Mouse (Mus musculus) erythroblast, embryonic 14.5 days (primary cell): ENCODE results near the gene Ambra1. TPM values are rescaled to one million over a fixed set of nuclear protein-coding genes. Genes with fewer than 3 reads are reported as not detected.

Source experiments
- H3K27me3 ChIP-seq: 2 replicates; pipeline ENCODE4 v1.6.1; 2012; ENCODE audit warnings: inconsistent platforms; ENCODE audit not compliant: control insufficient read depth
- H3K36me3 ChIP-seq: 2 replicates; pipeline ENCODE4 v1.6.1; 2012; ENCODE audit warnings: mild to moderate bottlenecking, inconsistent platforms; ENCODE audit not compliant: control insufficient read depth
- H3K4me1 ChIP-seq: 2 replicates; pipeline ENCODE4 v1.6.1; 2012; ENCODE audit warnings: inconsistent platforms; ENCODE audit not compliant: control insufficient read depth
- H3K4me3 ChIP-seq: replicated peaks from 2 replicates; pipeline ENCODE3; 2012; ENCODE audit warnings: moderate library complexity, mild to moderate bottlenecking, inconsistent platforms
- H3K9me3 ChIP-seq: 2 replicates; pipeline ENCODE4 v1.6.1; 2012; ENCODE audit warnings: low read length, inconsistent platforms, mixed read lengths; ENCODE audit not compliant: control insufficient read depth
- GATA1 ChIP-seq: IDR thresholded peaks from 2 replicates; pipeline ENCODE4 v1.6.1; 2012; ENCODE audit warnings: low read length, inconsistent platforms, mixed read lengths
- TAL1 ChIP-seq: IDR thresholded peaks from 3 replicates; pipeline ENCODE4 v1.6.1; 2012; ENCODE audit warnings: low read length, inconsistent platforms, mixed read lengths
- polyA plus RNA-seq: library from polyadenylated mRNA; stranded (reverse); fragments of >175 nt; gene quantifications from 2 replicates; pipeline ENCODE4 v1.2.3, GENCODE M21; 2012

Gene Ambra1
- polyA plus RNA-seq, 1 experiment: 1.8 TPM

DNA sequence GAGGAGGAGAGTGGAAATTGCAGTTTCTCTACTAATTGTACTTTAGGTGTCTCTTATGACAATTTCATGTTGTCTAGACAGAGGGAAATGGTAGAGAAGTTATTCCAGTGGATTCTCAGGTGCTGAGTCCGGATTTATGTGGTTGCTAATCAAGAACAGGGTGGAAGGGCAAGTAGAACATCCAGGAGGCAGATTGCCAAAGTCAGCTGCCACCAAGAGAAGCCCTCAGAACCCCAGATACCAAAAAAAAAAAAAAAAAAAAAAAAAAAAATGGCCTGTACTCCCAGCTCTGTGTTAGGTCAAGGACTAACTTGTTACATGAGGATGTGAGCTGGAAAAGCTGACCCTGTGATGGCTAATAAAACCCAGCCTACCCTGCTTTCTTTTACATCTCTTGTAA, 62.4 kb downstream of the Ambra1 start:
- no peak for TF ChIP-seq TAL1
- TF ChIP-seq GATA1: no peak
- Histone ChIP-seq H3K27me3 (no peaks in the 10 kb centered on the region), H3K9me3 (no peaks in the 10 kb centered on the region), H3K36me3 (peaks cover 3% of the 10 kb centered on the region), H3K4me1 (no peaks in the 10 kb centered on the region), H3K4me3 (no peak overlapping the region)

DNA sequence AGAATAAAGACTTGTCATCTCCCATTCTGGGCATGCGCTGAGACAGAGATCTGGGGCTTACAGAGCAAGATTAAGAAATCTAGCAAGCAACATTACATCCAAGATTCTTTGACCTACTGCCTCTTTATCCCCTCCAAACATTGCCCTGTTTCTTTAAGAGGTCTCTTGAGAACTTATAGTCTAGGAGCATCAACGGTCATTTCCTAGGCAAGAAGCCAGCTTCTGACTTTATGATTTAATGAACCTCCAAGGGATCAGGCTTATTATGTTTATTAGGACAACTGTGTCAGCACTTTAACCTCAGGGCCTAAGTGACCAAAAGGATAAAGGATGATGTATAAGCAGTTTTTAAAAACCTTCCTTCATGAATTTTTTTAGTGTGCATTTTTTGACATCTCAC, 64.5 kb downstream of the Ambra1 start:
- Histone ChIP-seq H3K27me3 (no peaks in the 10 kb centered on the region), H3K9me3 (no peaks in the 10 kb centered on the region), H3K36me3 (no peaks in the 10 kb centered on the region; the same call in 1 of the 2 replicates), H3K4me3 (no peak overlapping the region), H3K4me1 (no peaks in the 10 kb centered on the region)
- TF ChIP-seq TAL1 (no peak), GATA1 (no peak)

DNA sequence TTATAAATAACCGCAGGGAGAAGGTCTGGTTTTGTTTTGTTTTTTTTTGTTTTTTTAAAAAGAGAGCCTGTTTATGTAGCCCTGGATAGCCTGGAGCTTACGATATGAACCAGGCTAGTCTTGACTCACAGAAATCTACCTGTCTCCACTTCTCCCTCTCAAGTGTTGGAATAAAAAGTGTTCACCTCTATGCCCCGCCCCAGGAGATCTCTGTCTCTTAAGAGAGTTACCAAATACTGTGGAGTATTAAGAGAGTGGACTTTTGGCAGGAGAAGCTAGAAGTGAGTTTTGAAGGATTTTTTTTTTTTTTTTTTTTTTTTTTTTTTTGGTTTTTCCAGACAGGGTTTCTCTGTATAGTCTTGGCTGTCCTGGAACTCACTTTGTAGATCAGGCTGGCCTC, 65.2 kb downstream of the Ambra1 start:
- TF ChIP-seq GATA1 (no peak), TAL1 (no peak)
- no peaks in the 10 kb centered on the region; the same call in 1 of the 2 replicates for H3K36me3 ChIP-seq
- no peaks in the 10 kb centered on the region for H3K4me1 ChIP-seq
- H3K9me3 ChIP-seq: no peaks in the 10 kb centered on the region
- no peaks in the 10 kb centered on the region for H3K27me3 ChIP-seq
- no peak overlapping the region for H3K4me3 ChIP-seq

DNA sequence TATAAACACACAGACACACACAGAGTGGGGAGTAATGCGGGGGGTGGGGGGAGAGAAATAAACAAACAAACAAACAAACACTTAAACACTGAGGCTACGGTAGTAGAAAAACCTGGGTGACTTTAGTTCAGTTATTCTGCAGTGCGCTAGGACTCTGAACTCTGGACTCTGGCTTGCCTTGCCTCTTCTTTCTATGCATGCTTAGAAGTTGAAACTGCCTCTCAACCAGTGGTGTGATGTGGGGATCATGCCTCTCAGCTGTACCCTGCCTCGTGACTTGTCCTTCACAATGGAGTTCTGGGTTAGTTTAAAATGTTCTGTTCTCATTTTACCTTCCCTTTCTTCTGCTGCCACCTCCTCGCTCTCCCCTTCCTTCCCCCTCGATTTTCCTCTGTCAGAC, 81.5 kb downstream of the Ambra1 start:
- no peak overlapping the region for H3K4me3 ChIP-seq
- no peaks in the 10 kb centered on the region for H3K9me3 ChIP-seq
- H3K4me1 ChIP-seq: no peaks in the 10 kb centered on the region
- H3K27me3 ChIP-seq: no peaks in the 10 kb centered on the region
- TF ChIP-seq TAL1: no peak
- TF ChIP-seq GATA1: no peak
- peaks cover 26% of the 10 kb centered on the region for H3K36me3 ChIP-seq

DNA sequence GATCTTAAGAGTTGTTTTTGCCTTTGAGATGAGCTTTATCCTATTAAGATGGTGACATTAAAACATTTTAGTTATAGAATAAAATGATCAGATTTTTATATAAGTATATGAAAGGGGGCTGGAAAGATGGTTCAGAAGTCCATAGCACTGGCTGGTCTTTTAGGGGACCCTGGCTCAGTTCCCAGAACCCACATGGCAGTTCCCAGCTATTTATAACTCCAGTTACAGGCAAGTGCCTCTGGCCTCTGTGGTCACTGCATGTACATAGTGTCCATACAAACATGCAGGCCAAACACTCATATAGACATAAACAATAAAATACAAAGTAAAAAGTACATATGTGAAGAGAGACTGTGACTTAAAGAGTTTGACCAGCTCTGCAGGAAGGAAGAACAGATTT, 86.8 kb downstream of the Ambra1 start:
- H3K4me1 ChIP-seq: no peaks in the 10 kb centered on the region
- no peak for TF ChIP-seq TAL1
- no peak for TF ChIP-seq GATA1
- H3K36me3 ChIP-seq: peaks cover 7% of the 10 kb centered on the region
- no peak overlapping the region for H3K4me3 ChIP-seq
- H3K27me3 ChIP-seq: no peaks in the 10 kb centered on the region
- no peaks in the 10 kb centered on the region for H3K9me3 ChIP-seq

DNA sequence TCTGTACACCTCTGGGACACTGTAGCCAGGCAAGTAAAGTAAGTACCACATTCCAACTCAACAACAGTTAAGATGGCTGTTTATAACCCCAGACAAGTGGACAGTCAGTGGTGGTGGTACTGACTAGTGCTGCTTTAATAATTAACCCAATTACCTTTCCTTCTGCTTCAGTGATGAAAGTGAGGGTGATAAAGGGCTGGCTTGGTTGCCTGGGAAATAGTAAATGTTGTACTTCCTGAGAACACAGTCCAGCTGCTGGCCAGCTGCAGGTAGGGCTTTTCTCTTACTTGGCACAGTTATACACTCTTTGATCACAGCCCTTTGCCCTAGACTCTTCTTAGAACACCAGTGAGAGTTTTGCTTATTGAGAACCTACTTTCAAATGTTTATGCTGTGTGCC, 102.3 kb downstream of the Ambra1 start:
- H3K4me1 ChIP-seq: peaks cover 19% of the 10 kb centered on the region
- no peaks in the 10 kb centered on the region for H3K9me3 ChIP-seq
- no peaks in the 10 kb centered on the region; the same call in none of the 2 replicates for H3K36me3 ChIP-seq
- no peak for TF ChIP-seq TAL1
- TF ChIP-seq GATA1: no peak
- H3K27me3 ChIP-seq: no peaks in the 10 kb centered on the region
- H3K4me3 ChIP-seq: no peak overlapping the region

DNA sequence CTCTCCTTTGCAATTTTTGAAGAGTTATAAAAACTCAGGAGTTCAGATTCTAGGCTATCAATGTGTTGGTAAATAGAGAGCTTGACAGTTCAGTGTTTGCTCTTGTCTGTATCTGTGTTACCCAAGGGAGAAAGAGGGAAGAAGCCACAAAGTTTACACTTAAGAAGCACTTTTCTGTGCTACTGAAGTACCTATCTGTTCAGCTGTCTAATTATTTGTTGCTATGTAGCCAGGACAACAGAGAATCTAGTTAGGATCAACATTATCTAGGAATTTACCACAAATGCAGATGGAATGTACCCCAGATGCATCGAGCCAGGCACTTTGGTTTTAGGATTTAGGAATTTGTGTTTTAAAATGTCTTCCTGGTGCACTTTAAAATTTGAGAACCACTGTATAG, 104.3 kb downstream of the Ambra1 start:
- Histone ChIP-seq H3K4me3 (no peak overlapping the region), H3K9me3 (no peaks in the 10 kb centered on the region), H3K4me1 (peaks cover 19% of the 10 kb centered on the region), H3K36me3 (peaks cover 3% of the 10 kb centered on the region), H3K27me3 (no peaks in the 10 kb centered on the region)
- TF ChIP-seq TAL1: no peak
- TF ChIP-seq GATA1: no peak

DNA sequence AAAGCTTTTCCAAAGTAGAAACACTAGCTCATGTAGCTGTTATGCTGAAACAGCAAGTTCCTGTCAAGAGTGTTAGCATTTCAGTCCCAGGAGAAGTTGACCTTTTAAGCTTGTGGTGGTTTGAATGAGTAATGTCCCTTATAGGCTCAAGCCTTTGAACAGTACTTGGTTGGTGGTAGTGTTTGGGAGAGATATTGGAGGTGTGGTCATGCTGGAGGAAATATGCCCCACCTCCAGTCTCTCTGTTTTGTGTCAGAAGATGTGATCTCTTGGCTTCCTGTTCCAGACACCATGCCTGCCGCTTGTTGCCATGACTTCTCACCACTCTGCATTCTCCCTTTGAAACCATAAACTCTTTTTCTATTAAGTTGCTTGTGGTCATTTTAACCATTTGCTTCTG, 105.1 kb downstream of the Ambra1 start:
- Histone ChIP-seq H3K4me3 (no peak overlapping the region), H3K27me3 (no peaks in the 10 kb centered on the region), H3K9me3 (no peaks in the 10 kb centered on the region), H3K36me3 (peaks cover 3% of the 10 kb centered on the region), H3K4me1 (peaks cover 19% of the 10 kb centered on the region)
- TF ChIP-seq TAL1: no peak
- no peak for TF ChIP-seq GATA1

DNA sequence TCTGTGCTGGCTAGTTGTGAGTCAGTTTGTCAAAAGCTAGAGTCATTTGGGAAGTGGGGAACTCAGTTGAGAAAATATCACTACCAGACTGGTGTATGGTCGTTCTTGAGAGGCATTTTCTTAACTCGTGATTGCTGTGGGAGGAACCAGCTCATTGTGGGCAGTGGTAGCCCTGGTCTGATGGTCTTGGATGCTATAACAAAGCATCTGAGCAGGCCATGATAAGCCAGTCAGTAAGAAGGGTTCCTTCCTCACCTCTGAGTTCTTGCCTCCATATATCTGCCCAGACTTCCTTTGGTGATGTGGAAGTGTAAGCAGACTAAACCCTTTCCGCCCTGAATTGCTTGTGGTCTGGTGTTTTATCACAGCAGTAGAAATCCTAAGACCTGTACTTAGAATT, 105.7 kb downstream of the Ambra1 start:
- Histone ChIP-seq H3K9me3 (no peaks in the 10 kb centered on the region), H3K36me3 (peaks cover 3% of the 10 kb centered on the region), H3K4me3 (no peak overlapping the region), H3K4me1 (peaks cover 19% of the 10 kb centered on the region), H3K27me3 (no peaks in the 10 kb centered on the region)
- TF ChIP-seq GATA1 (no peak), TAL1 (no peak)

DNA sequence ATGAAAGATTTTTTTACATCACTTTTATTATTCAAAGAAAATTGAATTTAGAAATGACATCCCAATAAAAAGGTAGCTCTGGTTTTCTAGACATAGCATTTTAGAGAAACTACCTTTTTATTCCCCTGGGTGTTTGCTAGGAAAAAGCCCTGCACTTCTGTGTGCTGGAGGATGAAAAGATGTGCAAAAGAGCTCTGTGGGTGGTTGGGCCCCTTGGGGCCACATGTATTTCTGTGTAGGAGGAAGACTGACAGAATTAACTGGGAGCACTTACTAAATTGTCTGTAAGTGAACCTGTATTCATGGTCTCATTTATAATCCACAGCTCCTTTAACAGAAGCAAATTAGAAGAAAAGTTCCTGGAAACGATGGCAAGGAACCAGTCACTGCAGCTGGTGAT, 114.2 kb downstream of the Ambra1 start:
- Histone ChIP-seq H3K36me3 (no peaks in the 10 kb centered on the region; the same call in 1 of the 2 replicates), H3K4me3 (no peak overlapping the region), H3K9me3 (no peaks in the 10 kb centered on the region), H3K4me1 (peaks cover 6% of the 10 kb centered on the region), H3K27me3 (no peaks in the 10 kb centered on the region)
- TF ChIP-seq GATA1: no peak
- no peak for TF ChIP-seq TAL1
